Mouse (Mus musculus) adipocyte (in vitro differentiated cells): Measurements from ENCODE around the gene Herpud2.
A peak's percentile ranks its signal among the peaks of the same experiment; 100 is the strongest.
"Not testable (repeated sequence)": the region's sequence is repeated elsewhere in the genome, so short reads cannot be mapped to it uniquely, and the experiment has no call there.

Experiments used
- DNase-seq: peaks from one replicate; pipeline ENCODE4 v3.0.0-alpha.2; 2016; ENCODE audit warnings: low spot score

The Herpud2 gene

DNA sequence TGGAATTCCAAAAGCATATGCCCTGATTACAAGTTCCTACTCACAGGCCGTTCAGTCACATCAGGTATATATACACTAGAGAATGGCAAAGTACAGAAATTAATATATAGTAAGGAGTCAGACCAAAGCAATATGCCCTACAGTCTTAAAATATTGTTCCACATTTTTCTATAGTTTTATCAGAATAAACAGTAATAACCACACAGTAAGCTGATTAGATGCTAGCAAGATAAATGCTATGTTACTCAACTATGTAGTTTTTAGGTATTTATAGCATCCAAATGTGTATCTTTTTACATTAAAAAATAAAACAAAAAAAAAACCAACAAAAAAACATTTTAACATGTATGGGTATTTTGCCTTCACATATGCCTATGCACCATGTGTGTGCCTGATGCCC lies 5.7 kb downstream of the Herpud2 start:
- DNase-seq, result no peak

DNA sequence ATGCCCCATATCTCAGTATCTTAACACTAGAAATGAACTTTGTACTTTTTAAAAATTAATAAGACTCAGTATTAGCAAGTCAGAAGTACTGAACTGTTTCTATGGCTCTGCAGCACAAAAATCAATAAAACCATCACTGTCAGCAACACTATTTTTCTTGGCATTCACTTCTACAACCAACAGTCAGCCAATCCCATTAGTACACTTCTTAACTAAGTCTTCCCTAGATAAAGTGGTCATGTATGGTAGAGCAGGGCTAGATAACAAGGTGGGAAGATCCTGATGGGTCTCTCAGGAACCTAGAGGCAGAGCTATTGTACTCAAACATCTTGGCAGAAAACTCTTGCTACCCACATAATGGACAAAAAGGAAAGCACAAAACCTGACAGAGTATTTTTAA lies 7.7 kb downstream of the Herpud2 start:
- peak; percentile 35 for DNase-seq

DNA sequence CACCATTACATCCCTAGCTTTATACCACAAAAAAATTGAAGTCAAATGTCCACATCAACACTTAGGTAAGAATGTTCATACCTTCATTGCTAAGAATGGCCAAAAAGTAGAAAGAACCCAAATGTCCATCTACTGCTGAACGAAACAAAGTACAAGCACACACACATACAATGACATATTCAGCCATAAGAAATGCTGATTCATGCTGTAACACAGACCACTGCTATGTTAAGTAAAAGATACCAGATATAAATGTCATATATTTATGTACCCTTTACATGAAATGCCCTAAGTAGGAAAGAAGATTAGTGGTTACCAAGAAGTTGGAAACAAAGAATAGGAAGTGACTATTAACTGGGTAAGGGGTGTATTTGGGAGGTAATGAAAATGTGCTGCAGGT lies 8.6 kb downstream of the Herpud2 start:
- DNase-seq, result no peak

DNA sequence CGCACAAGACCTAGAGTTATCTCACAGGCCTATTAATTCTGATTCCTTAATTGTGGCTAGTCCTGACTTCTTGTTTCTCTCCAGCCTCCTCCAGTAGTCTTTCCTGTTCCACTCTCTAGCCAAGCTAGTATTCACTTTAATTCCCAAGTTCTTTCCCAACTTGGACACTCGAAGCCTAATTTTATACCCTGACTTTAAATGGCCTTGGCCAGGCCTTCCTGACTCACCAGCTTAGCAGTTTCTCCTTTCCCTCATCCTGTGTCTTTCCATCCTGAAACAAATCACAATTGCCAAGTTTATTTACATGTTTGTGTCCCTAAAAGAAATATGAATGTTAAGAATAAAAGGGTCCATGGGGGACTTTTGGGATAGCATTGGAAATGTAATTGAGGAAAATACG lies 9.6 kb downstream of the Herpud2 start:
- DNase-seq, result no peak

DNA sequence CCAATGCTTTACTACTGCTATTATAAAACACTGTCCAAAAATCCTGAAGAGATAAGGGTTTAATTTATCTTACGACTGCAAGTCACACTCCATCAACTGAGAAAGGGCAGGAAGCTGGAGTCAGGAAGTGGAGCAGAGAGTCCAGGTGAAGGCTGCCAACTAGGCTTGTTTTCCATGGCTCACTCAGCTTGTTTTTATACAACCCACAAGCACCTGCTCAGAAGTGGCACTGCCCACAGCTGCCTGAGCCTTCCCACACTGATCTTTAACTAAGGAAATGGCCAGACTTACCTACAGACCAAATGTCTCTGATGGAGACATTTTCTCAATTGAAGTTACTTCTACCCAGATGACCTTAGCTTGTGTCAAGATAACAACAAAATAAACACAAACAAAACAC lies 11.3 kb downstream of the Herpud2 start:
- peak; percentile 43 for DNase-seq

DNA sequence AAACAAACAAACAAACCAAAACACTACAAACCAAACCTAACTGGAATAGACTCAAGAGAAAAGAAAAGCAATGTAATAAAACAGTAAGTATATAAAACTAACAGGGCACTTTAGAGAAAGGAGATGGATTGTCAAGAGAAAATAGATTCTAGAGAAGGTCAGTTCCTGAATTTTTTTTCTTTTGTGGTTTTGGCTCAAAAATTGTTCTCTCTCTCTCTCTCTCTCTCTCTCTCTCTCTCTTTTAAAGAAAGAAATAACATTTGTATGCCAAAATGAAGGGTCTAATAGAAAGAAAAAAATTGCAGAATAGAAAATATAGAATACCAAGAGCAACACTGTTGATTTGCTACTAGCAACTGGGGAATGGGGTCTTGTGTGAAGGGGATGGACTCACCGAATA lies 12.7 kb downstream of the Herpud2 start:
- DNase-seq, result no peak

DNA sequence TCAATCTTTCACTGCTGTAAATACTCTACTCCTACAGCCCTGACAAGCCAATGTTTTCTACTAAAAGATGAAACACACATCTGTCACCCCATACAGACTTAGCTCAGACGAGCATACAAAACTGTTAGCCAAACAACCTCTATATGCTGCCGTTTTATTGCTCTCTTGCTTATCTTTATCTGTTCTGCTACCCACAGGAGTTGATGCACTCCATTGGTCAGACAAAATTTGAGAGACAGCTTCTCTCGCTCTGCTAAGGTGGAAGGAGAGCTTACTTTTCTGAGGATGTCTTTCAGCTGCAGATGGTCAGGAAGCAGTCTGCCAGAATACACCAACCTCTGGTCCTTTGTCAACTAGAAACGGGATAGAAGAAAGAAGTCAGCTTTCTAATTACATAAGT lies 18.7 kb downstream of the Herpud2 start:
- DNase-seq, result no peak

DNA sequence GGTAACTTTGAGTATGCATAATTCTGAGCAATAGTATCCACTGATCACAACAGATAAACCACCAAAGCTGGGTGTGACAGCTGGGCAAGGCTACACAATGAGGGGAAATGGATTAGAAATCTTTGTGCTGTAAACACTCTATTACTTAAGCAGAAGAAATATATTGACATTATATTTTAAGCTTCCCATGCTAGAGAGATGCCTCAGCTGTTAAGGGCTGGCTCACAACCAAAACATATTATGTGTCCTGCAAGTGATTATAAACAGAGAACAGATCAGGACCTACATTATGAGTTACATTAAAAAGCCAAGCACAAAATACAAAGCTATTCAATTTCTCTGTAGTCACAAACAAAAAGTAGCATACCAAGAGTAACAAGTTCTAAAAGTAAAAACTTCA lies 19.4 kb downstream of the Herpud2 start:
- no peak for DNase-seq

DNA sequence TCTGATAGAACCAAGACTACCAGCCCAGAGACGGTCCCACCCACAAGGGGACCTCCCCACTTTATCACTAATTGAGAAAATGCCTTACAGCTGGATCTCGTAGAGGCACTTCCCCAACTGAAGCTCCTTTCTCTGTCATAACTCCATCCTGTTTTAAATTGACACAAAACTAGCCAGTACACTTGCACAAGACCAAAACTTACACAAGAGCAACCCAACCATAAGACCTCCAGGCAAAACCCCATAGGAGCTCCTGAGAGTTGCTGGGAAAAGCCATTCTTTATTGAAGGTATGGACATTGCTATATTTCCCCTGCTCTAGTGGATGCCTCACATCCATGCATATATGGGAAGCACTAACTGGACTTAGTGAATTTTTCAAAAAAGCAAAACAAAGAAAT lies 27.6 kb downstream of the Herpud2 start:
- no peak for DNase-seq

DNA sequence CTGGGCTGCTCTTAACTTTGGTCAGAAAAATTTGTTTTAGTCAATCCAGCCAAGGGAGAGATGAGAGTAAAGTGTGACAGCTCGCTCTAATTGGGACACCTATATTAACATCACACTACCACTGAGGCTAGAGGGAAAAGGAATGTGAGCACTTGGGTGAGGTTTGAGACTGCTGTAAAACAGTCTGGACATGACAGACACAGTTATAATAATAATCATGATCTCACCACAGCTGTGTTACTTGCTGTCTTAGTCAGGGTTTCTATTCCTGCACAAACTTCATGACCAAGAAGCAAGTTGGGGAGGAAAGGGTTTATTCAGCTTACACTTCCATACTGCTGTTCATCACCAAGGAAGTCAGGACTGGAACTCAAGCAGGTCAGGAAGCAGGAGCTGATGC lies 28.0 kb downstream of the Herpud2 start:
- not testable (repeated sequence) for DNase-seq

DNA sequence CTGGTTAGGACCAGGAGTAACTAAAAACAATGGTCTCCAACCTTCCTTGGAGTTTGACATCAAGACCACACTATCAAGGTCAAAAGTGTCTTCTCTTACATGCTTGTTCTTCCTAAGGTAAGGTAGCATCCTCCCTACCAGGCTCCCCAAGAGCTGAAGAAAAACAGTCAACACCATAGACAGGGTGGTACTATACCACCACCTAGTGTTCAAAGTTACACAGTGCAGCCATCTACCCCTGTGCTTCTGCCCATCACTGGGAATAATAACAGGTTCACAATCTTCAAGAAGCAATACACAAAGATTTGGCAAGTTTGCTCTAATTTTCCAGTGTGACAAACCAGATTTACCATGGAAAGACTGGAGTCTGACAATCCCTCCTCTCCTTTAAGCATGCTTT lies 47.0 kb downstream of the Herpud2 start:
- peak; percentile 64 for DNase-seq

DNA sequence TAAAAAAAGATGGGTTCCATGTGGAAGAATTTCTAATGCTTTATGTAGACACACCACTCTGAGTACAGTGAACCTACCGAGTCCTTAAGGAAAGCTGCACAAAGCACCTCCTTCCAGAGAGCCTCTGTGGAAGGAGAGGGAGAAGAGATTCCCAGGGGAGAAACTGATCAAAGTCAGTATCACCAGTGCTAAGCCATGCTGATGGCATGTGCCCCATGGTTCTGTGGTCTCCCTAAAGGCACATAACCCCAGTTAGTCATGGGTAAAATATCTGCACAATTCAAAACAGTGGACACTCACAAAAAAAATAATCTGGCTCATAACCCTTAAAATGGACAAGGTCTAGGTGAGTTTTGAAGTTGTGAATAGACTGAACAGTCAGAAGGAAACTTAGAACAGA lies 48.7 kb downstream of the Herpud2 start:
- no peak for DNase-seq

DNA sequence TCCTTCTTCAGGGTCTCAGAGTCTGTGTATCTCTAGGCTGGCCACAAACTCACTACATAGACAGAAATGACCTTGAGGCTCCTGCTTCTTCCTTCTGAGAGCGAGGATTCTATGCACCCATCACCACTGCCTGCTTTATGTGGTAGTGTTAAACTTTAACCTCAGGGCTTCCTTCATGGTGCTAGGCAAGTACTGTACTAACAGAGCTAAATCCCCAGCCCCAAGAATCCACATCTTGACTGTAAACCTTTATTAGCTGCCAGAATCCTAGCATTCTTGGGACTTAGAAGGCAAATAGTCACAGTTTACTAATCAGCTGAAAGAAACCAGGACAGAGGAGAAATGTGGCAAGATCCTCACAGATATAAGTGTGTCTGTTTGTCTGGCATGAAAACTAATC lies 60.8 kb downstream of the Herpud2 start:
- DNase-seq, result no peak

DNA sequence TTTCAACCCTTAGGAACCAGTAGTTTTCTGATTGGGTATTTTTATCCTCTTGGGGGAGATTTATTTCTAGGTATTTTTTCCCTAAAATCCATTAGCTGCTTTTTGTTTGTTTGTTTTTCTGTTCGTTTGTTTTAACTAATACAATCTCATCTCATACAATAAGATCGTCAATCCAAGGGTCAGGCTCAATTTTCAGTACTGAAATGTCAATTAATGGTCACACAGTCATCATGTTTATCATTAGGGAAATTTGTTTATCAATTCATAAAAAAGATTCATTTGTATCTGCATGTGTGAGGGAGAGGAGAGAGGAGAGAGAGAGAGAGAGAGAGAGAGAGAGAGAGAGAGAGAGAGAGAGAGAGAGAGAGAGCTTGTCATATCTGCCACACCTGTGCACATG lies 62.5 kb downstream of the Herpud2 start, which contains the start of gene Gm10181:
Gene Gm10181 (plus strand): TSS at position 301 of the 400 bp plus-strand sequence.
- DNase-seq, result no peak

DNA sequence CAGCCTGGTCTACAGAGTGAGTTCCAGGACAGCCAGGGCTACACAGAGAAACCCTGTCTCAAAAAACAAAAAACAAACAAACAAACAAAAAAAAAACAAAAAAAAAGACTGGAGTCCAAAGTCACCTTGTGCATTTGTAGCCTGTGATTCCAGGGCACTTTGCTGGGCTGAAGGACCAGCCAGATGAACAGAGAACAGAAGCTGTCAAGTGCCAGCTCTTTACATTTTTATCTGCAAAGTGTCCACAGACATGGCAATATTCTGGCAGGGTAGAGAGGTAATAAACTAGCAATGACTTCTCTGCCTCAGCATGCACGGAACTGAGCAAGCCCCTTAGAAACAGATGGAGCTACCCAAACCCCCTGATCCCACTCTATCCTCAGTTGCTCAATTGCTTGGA lies 75.1 kb downstream of the Herpud2 start:
- no peak for DNase-seq

DNA sequence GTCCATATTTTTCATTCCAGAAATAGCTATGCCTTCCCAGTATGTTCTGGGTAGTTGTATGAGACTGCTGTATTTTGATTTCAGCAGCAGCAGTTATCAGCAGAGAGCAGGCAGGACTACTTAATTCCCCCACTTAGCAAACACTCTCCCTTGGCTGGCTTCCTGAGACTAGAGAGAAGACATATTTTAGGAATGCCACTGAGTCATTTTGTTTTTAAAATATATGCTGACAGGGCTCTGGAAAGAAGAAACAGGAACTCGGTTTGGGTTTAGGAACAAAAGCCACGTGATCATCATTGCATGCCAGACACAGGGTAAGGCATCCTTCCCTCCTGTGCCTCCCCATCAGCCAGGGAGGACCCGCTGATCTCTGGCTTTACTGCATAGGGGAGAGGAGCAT lies 75.6 kb downstream of the Herpud2 start:
- peak; percentile 28 for DNase-seq

DNA sequence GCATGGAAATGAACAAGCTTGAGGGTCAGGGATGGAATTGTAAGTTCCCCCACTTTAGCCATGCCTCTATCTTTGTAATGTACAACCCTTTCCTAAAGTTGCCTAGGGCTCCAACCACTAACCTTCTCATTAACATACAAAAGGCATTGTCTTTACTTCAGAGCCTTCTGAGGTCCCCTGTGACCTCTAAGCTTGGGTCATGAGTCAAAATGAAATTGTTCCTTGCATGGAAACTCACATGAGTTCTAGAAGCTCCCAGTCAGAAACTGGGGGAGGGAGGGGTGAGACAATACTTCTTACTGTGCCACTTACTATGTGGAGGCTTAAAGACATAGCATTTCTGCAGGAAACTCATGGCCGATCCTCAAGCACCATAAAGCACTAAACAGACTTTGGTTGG lies 79.0 kb downstream of the Herpud2 start:
- DNase-seq, result no peak

DNA sequence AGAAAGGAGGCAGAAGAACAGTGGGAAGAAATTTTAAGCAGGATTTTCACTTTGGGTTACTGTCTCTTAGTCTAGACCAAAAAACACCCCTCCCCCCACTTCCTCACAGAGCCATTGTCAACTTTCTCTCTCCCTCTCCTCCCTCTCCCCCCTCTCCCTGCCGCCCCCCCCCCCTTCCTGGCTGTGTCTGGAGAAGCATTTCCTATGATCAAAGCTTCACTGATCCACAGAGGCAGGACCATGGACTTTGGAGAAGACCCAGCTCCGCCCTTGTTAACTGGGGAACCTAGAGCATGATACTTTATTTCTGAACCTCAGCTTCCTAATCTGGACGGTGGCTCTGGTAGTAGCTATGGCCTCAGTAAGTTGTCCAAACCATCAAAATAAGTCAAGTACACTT lies 92.9 kb downstream of the Herpud2 start:
- DNase-seq, result no peak
